Mouse (Mus musculus): ENCODE measurements around the gene Mroh9. TPM values are rescaled to one million over a fixed set of nuclear protein-coding genes. Genes with fewer than 3 reads are reported as not detected.

The Mroh9 gene
- polyA plus RNA-seq, 1 experiment, result not detected

GRCm38 (mm10) chr1:163003496-163003895 is 82.0 kb downstream of the Mroh9 start:
- no peak for TF ChIP-seq GATA1 (IDR thresholded peaks at IDR 0.05; ENCODE audit: low read length)

- TF ChIP-seq GATA1 (IDR thresholded peaks at IDR 0.05; ENCODE audit: low read length), result no peak
Measured at GRCm38 (mm10) chr1:163001271-163001829, 84.1 kb downstream of the Mroh9 start.

GRCm38 (mm10) chr1:162987546-162987945 is 97.9 kb downstream of the Mroh9 start:
- TF ChIP-seq GATA1 (IDR thresholded peaks at IDR 0.05; ENCODE audit: low read length), result no peak

- TF ChIP-seq GATA1 (IDR thresholded peaks at IDR 0.05; ENCODE audit: low read length), result no peak
Measured at GRCm38 (mm10) chr1:162986777-162987176, 98.7 kb downstream of the Mroh9 start.

- TF ChIP-seq GATA1 (IDR thresholded peaks at IDR 0.05; ENCODE audit: low read length), result no peak
Measured at GRCm38 (mm10) chr1:162986121-162986748, 99.2 kb downstream of the Mroh9 start.

GRCm38 (mm10) chr1:162984428-162984827 is 101.0 kb downstream of the Mroh9 start, which contains the start of gene Fmo3:
Fmo3 (minus strand) TSS chr1:162984528.
- no peak for TF ChIP-seq GATA1 (IDR thresholded peaks at IDR 0.05; ENCODE audit: low read length)

Other genes with a start within 250 kb of the Mroh9 start
- gene Fmo1, start 219.1 kb downstream of the Mroh9 start, polyA plus RNA-seq (2012), result not detected in 2 replicates
- gene Fmo2, start 186.9 kb downstream of the Mroh9 start, polyA plus RNA-seq (2012), result not detected in 2 replicates
- gene Fmo6, start 148.2 kb downstream of the Mroh9 start, polyA plus RNA-seq (2012), result not detected in 2 replicates
- gene Fmo3, start 101.1 kb downstream of the Mroh9 start, polyA plus RNA-seq (2012), result not detected in 2 replicates
- not detected in 2 replicates for gene Prrx1, start 228.0 kb upstream of the Mroh9 start, polyA plus RNA-seq (2012)

All from G1E-ER4 (cell line).